Mouse (Mus musculus): ENCODE measurements around the gene Ncstn.

DNA sequence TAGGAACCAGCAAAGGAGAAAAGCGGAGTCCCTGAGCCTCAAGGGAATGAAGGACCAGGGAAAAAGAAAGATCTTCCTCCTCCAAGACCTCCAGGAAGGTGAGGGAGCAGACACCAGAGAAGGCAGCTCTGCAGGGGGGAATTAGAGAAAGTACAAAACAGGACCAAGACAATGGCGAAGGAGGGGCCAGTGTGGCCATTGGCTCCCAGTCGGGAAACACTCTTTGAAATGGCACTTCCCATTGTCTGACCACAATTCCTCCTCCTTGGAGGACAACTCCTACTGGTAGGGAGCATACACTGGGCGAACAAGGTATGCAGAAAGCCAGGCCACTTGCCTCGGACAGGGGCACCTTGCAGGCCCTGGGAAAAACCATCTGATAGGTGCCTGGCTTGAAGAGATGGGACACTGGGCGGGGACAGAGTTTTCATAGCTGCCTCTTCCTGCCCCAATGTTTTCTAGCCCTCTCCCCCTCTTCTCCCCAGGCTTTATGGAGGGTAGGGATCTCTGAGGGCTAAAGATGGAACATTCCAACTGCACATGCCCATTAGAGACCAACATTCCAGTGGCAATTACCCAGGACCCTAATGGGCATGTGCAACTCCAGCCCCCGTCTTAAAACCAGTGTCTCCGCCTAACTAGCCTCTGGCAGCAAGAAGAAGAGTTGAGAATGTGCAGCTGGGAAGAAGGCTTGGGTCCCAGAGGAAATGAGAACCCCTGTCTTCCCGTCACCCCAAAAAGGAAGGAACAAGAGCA lies 58.3 kb downstream of the Ncstn start:
- TF ChIP-seq GABPA (IDR thresholded peaks at IDR 0.05; ENCODE audit: insufficient replicate concordance, low read depth, low read length) (no peak), CTCF (conservative IDR thresholded peaks at IDR 0.05 in 1 of 2, IDR thresholded peaks at IDR 0.05 in 1 of 2; ENCODE audit: low read depth in 2 of 2, low read length in 2 of 2) (no peak), HCFC1 (IDR thresholded peaks at IDR 0.05; ENCODE audit: low read depth, low read length) (no peak), RAD21 (IDR thresholded peaks at IDR 0.05; ENCODE audit: low read depth, low read length) (no peak), TBP (conservative IDR thresholded peaks at IDR 0.05; ENCODE audit: low read depth, low read length) (no peak), NRF1 (IDR thresholded peaks at IDR 0.05; ENCODE audit: low read depth, low read length) (no peak), MAZ (IDR thresholded peaks at IDR 0.05; ENCODE audit: low read depth, low read length) (no peak), ELF1 (IDR thresholded peaks at IDR 0.05; ENCODE audit: low read depth, low read length) (no peak), USF1 (IDR thresholded peaks at IDR 0.05; ENCODE audit: low read depth, low read length) (no peak), MAFK (IDR thresholded peaks at IDR 0.05; ENCODE audit: insufficient replicate concordance, low read length) (no peak), POLR2AphosphoS2 (IDR thresholded peaks at IDR 0.05; ENCODE audit: low read depth, low read length) (no peak), TCF12 (IDR thresholded peaks at IDR 0.05; ENCODE audit: low read depth, low read length) (no peak), EP300 (IDR thresholded peaks at IDR 0.05; ENCODE audit: low read length) (no peak)

Data from CH12.LX (cell line).